Mouse (Mus musculus) stomach, embryonic 16.5 days (tissue): ENCODE measurements around the gene Capsl. TPM values are rescaled to one million over a fixed set of nuclear protein-coding genes. Genes with fewer than 3 reads are reported as not detected.

Source experiments
- polyA plus RNA-seq: library from polyadenylated mRNA; unstranded; fragments of >200 nt; fragmentation: Nextera tagmentation; extraction: Ambion mirVana; gene quantifications from 2 replicates; pipeline ENCODE4 v1.2.1, GENCODE M21; 2015

The Capsl gene
- polyA plus RNA-seq, 1 experiment from 2014 or later, result 11.8 TPM

Other genes starting within 250 kb of the Capsl start
- gene Ugt3a1, start 159.1 kb upstream of the Capsl start, polyA plus RNA-seq, result 0.12 and 0.16 TPM in 2 replicates
- gene Ugt3a2, start 100.5 kb upstream of the Capsl start, polyA plus RNA-seq, result not detected in 2 replicates
- gene Il7r, start 94.1 kb downstream of the Capsl start, polyA plus RNA-seq, result 0.80 and 0.99 TPM in 2 replicates